Mouse (Mus musculus) MEL (cell line): ENCODE measurements around the gene Fem1a. TPM values are rescaled to one million over a fixed set of nuclear protein-coding genes. Genes with fewer than 3 reads are reported as not detected.
A peak's percentile ranks its signal among the peaks of the same experiment; 100 is the strongest.

Experiments
- DNase-seq: peaks from one replicate; pipeline ENCODE4 v3.0.0; 2011; ENCODE audit warnings: low read depth, low spot score
- H3K27ac ChIP-seq: 2 replicates; pipeline ENCODE4 v1.5.1; 2012; ENCODE audit warnings: low read depth, mild to moderate bottlenecking, control low read depth, low read length, moderate library complexity; ENCODE audit not compliant: control insufficient read depth
- H3K27me3 ChIP-seq, 2 experiments: fragments of 150-350 bp in 1 of 2; sonication (generic) in 1 of 2; 2 replicates each; pipeline ENCODE4 v1.6.1; 2012; ENCODE audit warnings: low read length in 2 of 2, mild to moderate bottlenecking in 2 of 2, improper control_type of control experiment in 1 of 2, moderate library complexity in 1 of 2; ENCODE audit not compliant: insufficient read depth in 2 of 2, control insufficient read depth in 1 of 2
- H3K36me3 ChIP-seq, 2 experiments: 2 replicates each; pipeline ENCODE4 v1.6.1; 2012 to 2014; ENCODE audit warnings: low read length in 2 of 2, improper control_type of control experiment in 1 of 2, inconsistent platforms in 1 of 2, mild to moderate bottlenecking in 1 of 2; ENCODE audit not compliant: insufficient read depth in 2 of 2, control insufficient read depth in 1 of 2
- H3K4me1 ChIP-seq, 2 experiments: fragments of 150-350 bp in 1 of 2; sonication (generic) in 1 of 2; 2 replicates each; pipeline ENCODE4 v1.6.1; 2012; ENCODE audit warnings: low read length in 2 of 2, improper control_type of control experiment in 1 of 2, mild to moderate bottlenecking in 1 of 2; ENCODE audit not compliant: insufficient read depth in 2 of 2, control insufficient read depth in 1 of 2
- H3K4me3 ChIP-seq, 2 experiments: fragments of 150-350 bp in 1 of 2; sonication (generic) in 1 of 2; 2 replicates each; pipeline ENCODE4 v1.5.1; 2012; ENCODE audit warnings: low read depth in 2 of 2, low read length in 2 of 2, mild to moderate bottlenecking in 2 of 2, moderate library complexity in 2 of 2, control low read depth in 1 of 2, improper control_type of control experiment in 1 of 2; ENCODE audit not compliant: control insufficient read depth in 1 of 2, insufficient read depth in 1 of 2
- H3K79me2 ChIP-seq: 2 replicates; pipeline ENCODE4 v1.6.1; 2012; ENCODE audit warnings: mild to moderate bottlenecking, low read length, moderate library complexity; ENCODE audit not compliant: control insufficient read depth, poor library complexity, insufficient read depth
- H3K9ac ChIP-seq: 2 replicates; pipeline ENCODE4 v1.6.1; 2012; ENCODE audit warnings: low read depth, mild to moderate bottlenecking, control low read depth, low read length, moderate library complexity; ENCODE audit not compliant: control insufficient read depth, poor library complexity, severe bottlenecking
- H3K9me3 ChIP-seq: fragments of 150-350 bp; sonication (generic); replicated peaks from 2 replicates; pipeline ENCODE4 v1.6.1; 2012; ENCODE audit warnings: mild to moderate bottlenecking, low read length, improper control_type of control experiment, moderate library complexity; ENCODE audit not compliant: insufficient read depth
- CTCF ChIP-seq, 3 experiments: IDR thresholded peaks in 2 of 3; conservative IDR thresholded peaks in 1 of 3; 2 replicates each; pipeline ENCODE4 v1.5.1; 2011 to 2012; ENCODE audit warnings: low read length in 3 of 3, low read depth in 2 of 3, mild to moderate bottlenecking in 2 of 3, improper control_type of control experiment in 1 of 3, inconsistent platforms in 1 of 3, mixed read lengths in 1 of 3, moderate library complexity in 1 of 3; ENCODE audit not compliant: control insufficient read depth in 1 of 3, insufficient read depth in 1 of 3, poor library complexity in 1 of 3, severe bottlenecking in 1 of 3
- E2F4 ChIP-seq: IDR thresholded peaks from 2 replicates; pipeline ENCODE4 v1.6.1; 2011; ENCODE audit warnings: low read depth, low read length, improper control_type of control experiment, borderline replicate concordance
- ELF1 ChIP-seq: IDR thresholded peaks from 2 replicates; pipeline ENCODE4 v1.6.1; 2014; ENCODE audit warnings: low read depth, mild to moderate bottlenecking, inconsistent platforms, low read length, improper control_type of control experiment, moderate library complexity
- EP300 ChIP-seq, 2 experiments: IDR thresholded peaks; 2 replicates each; pipeline ENCODE4 v1.6.1; 2011; ENCODE audit warnings: improper control_type of control experiment in 2 of 2, low read length in 2 of 2, low read depth in 1 of 2, mild to moderate bottlenecking in 1 of 2
- GATA1 ChIP-seq: IDR thresholded peaks from 2 replicates; pipeline ENCODE4 v1.6.1; 2011; ENCODE audit warnings: low read depth, low read length, improper control_type of control experiment
- HCFC1 ChIP-seq: IDR thresholded peaks from 2 replicates; pipeline ENCODE4 v1.6.1; 2012; ENCODE audit warnings: low read depth, mild to moderate bottlenecking, inconsistent platforms, low read length, improper control_type of control experiment, moderate library complexity
- MAZ ChIP-seq: IDR thresholded peaks from 2 replicates; pipeline ENCODE4 v1.6.1; 2012; ENCODE audit warnings: low read depth, mild to moderate bottlenecking, inconsistent platforms, low read length, improper control_type of control experiment
- MXI1 ChIP-seq: IDR thresholded peaks from 2 replicates; pipeline ENCODE4 v1.6.1; 2011; ENCODE audit warnings: mild to moderate bottlenecking, low read depth, low read length, improper control_type of control experiment
- MYB ChIP-seq: IDR thresholded peaks from 2 replicates; pipeline ENCODE4 v1.6.1; 2011; ENCODE audit warnings: mild to moderate bottlenecking, low read depth, low read length, improper control_type of control experiment
- NELFE ChIP-seq: IDR thresholded peaks from 2 replicates; pipeline ENCODE4 v1.6.1; 2011; ENCODE audit warnings: low read depth, low read length, improper control_type of control experiment
- NRF1 ChIP-seq: IDR thresholded peaks from 2 replicates; pipeline ENCODE4 v1.6.1; 2014; ENCODE audit warnings: low read depth, mild to moderate bottlenecking, inconsistent platforms, low read length, improper control_type of control experiment, moderate library complexity; ENCODE audit not compliant: poor library complexity, insufficient read depth, severe bottlenecking
- POLR2A ChIP-seq, 2 experiments: IDR thresholded peaks; 2 replicates each; pipeline ENCODE4 v1.6.1; 2011 to 2012; ENCODE audit warnings: low read length in 2 of 2, mild to moderate bottlenecking in 2 of 2, control low read depth in 1 of 2, improper control_type of control experiment in 1 of 2, low read depth in 1 of 2, moderate library complexity in 1 of 2; ENCODE audit not compliant: control insufficient read depth in 1 of 2, insufficient read depth in 1 of 2, poor library complexity in 1 of 2
- POLR2AphosphoS2 ChIP-seq: IDR thresholded peaks from 2 replicates; pipeline ENCODE4 v1.6.1; 2011; ENCODE audit warnings: low read length, improper control_type of control experiment
- POLR2AphosphoS5 ChIP-seq: IDR thresholded peaks from 2 replicates; pipeline ENCODE4 v1.6.1; 2012; ENCODE audit warnings: low read depth, borderline replicate concordance, mild to moderate bottlenecking, inconsistent platforms, low read length, moderate library complexity, mixed read lengths
- RAD21 ChIP-seq: IDR thresholded peaks from 2 replicates; pipeline ENCODE4 v1.6.1; 2011; ENCODE audit warnings: mild to moderate bottlenecking, low read depth, low read length, improper control_type of control experiment
- RCOR1 ChIP-seq: IDR thresholded peaks from 2 replicates; pipeline ENCODE4 v1.6.1; 2012; ENCODE audit warnings: low read depth, mild to moderate bottlenecking, inconsistent platforms, low read length, improper control_type of control experiment
- SIN3A ChIP-seq: IDR thresholded peaks from 2 replicates; pipeline ENCODE4 v1.6.1; 2012; ENCODE audit warnings: low read length, improper control_type of control experiment, inconsistent platforms
- SMC3 ChIP-seq: IDR thresholded peaks from 2 replicates; pipeline ENCODE4 v1.6.1; 2011; ENCODE audit warnings: low read depth, low read length, improper control_type of control experiment
- TAL1 ChIP-seq: IDR thresholded peaks from 2 replicates; pipeline ENCODE4 v1.6.1; 2012; ENCODE audit warnings: mild to moderate bottlenecking, inconsistent platforms, low read length, moderate library complexity, mixed read lengths
- UBTF ChIP-seq: IDR thresholded peaks from 2 replicates; pipeline ENCODE4 v1.6.1; 2012; ENCODE audit warnings: low read depth, mild to moderate bottlenecking, inconsistent platforms, low read length, improper control_type of control experiment, moderate library complexity, borderline replicate concordance; ENCODE audit not compliant: insufficient read depth
- USF1 ChIP-seq: IDR thresholded peaks from 2 replicates; pipeline ENCODE4 v1.6.1; 2014; ENCODE audit warnings: low read depth, mild to moderate bottlenecking, inconsistent platforms, low read length, improper control_type of control experiment, moderate library complexity
- USF2 ChIP-seq, 2 experiments: IDR thresholded peaks; 2 replicates each; pipeline ENCODE4 v1.6.1; 2011 to 2012; ENCODE audit warnings: improper control_type of control experiment in 2 of 2, low read length in 2 of 2, borderline replicate concordance in 1 of 2, inconsistent platforms in 1 of 2, low read depth in 1 of 2, mild to moderate bottlenecking in 1 of 2; ENCODE audit not compliant: insufficient read depth in 1 of 2
- ZMIZ1 ChIP-seq: IDR thresholded peaks from 2 replicates; pipeline ENCODE4 v1.6.1; 2012; ENCODE audit warnings: low read depth, mild to moderate bottlenecking, inconsistent platforms, low read length, improper control_type of control experiment, moderate library complexity
- ZNF384 ChIP-seq: IDR thresholded peaks from 2 replicates; pipeline ENCODE4 v1.6.1; 2012; ENCODE audit warnings: low read depth, mild to moderate bottlenecking, inconsistent platforms, low read length, improper control_type of control experiment
- polyA plus RNA-seq, 2 experiments: library from polyadenylated mRNA; stranded (reverse) in 1 of 2; unstranded in 1 of 2; fragments of >175 nt in 1 of 2; fragments of >200 nt in 1 of 2; gene quantifications; 2 replicates each; pipeline versions ENCODE4 v1.2.1 to v1.2.4; 2012; ENCODE audit warnings: low replicate concordance in 2 of 2, low read depth in 1 of 2; ENCODE audit not compliant: insufficient read length in 2 of 2, insufficient read depth in 1 of 2, missing spikeins in 1 of 2
- total RNA-seq: library from RNA; depleted of rRNA; stranded (reverse); fragments of 300-350 nt; gene quantifications from 2 replicates; pipeline ENCODE4 v1.2.3, GENCODE M21; 2012

Gene Fem1a
- total and polyA plus RNA-seq, 3 experiments, result 17.1 to 21.5 TPM; not detected in 1

- TF ChIP-seq GATA1, result no peak
- no peak for TF ChIP-seq MXI1
- TF ChIP-seq CTCF (IDR thresholded peaks at IDR 0.05 in 2 of 3, conservative IDR thresholded peaks at IDR 0.05 in 1 of 3; ENCODE audit: control insufficient read depth in 1 of 3, insufficient read depth in 1 of 3, low read depth in 2 of 3, low read length in 3 of 3, poor library complexity in 1 of 3, severe bottlenecking in 1 of 3), result 0 out of 6 replicates have a peak, but pooled peaks of 1 of the 3 experiments have one; percentile 0
- no peak overlapping the region for H3K27ac ChIP-seq
Observed at GRCm38 (mm10) chr17:56283316-56283715, 26.7 kb downstream of the Fem1a start.

DNA sequence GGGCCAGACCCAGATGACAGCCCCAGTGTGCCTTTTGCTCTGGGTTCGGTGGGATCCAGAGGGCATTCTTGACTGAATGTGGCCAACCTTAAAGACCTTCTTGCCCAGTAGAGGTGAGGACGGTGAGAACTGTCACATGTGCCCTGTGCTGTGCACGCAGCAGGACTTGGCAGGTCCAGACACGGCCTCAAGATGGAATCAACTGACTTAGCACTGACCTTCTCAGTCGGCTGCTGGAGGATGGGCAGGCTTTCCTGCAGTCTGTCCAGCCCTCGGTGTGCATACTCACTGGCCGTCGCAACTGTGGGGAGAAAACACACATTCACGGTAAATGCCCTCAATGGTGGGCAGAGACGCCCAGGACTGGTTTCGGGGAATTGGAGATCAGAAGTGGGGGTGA lies 29.4 kb downstream of the Fem1a start:
- H3K27me3 ChIP-seq, result no peaks in the 10 kb centered on the region
- no peak overlapping the region for H3K9ac ChIP-seq
- TF ChIP-seq POLR2AphosphoS2 (no peak), POLR2AphosphoS5 (no peak), EP300 (IDR thresholded peaks at IDR 0.05; ENCODE audit: low read depth in 1 of 2, low read length in 2 of 2) (no peak), MAZ (no peak), MYB (no peak), E2F4 (no peak), RAD21 (no peak), SIN3A (no peak), HCFC1 (no peak), ZMIZ1 (no peak), SMC3 (no peak)
- peaks cover 0 to 20% of the 10 kb centered on the region in 2 experiments; a peak in 2 of 4 replicates for H3K36me3 ChIP-seq
- peaks cover 4 to 40% of the 10 kb centered on the region in 2 experiments; a peak in 3 of 4 replicates for H3K4me1 ChIP-seq
- no peak for DNase-seq
- no peaks in the 10 kb centered on the region; the same call in 1 of the 2 replicates for H3K79me2 ChIP-seq
- H3K4me3 ChIP-seq, result no peak overlapping the region
- no peak overlapping the region for H3K27ac ChIP-seq
- no peaks in the 10 kb centered on the region for H3K9me3 ChIP-seq

More at GRCm38 (mm10) chr17:56283316-56283715, 26.7 kb downstream of the Fem1a start:
- no peaks in the 10 kb centered on the region for H3K27me3 ChIP-seq
- no peak overlapping the region for H3K4me3 ChIP-seq
- no peak overlapping the region for H3K9ac ChIP-seq
- peak; percentile 68 for DNase-seq
- no peaks in the 10 kb centered on the region for H3K79me2 ChIP-seq
- H3K36me3 ChIP-seq, result peaks cover 0 to 13% of the 10 kb centered on the region in 2 experiments; a peak in 2 of 4 replicates
- peaks cover 0 to 26% of the 10 kb centered on the region in 2 experiments; a peak in 3 of 4 replicates for H3K4me1 ChIP-seq
- no peaks in the 10 kb centered on the region for H3K9me3 ChIP-seq

GRCm38 (mm10) chr17:56287830-56288229 lies 31.2 kb downstream of the Fem1a start:
- Histone ChIP-seq H3K4me3 (0 out of 4 replicates have a peak overlapping the region, but pooled peaks of 1 of the 2 experiments have one; percentile 11), H3K9ac (peak overlapping the region; percentile 22), H3K4me1 (peaks cover 6 to 44% of the 10 kb centered on the region in 2 experiments; a peak in 3 of 4 replicates), H3K27me3 (no peaks in the 10 kb centered on the region), H3K79me2 (no peaks in the 10 kb centered on the region; the same call in 1 of the 2 replicates), H3K27ac (peak overlapping the region; percentile 75; the same call in 1 of the 2 replicates), H3K9me3 (no peaks in the 10 kb centered on the region), H3K36me3 (peaks cover 0 to 23% of the 10 kb centered on the region in 2 experiments; a peak in 2 of 4 replicates)
- peak; percentile 57 for DNase-seq
- TF ChIP-seq GATA1, result no peak
- no peak for TF ChIP-seq USF1
- TF ChIP-seq TAL1, result no peak
- no peak for TF ChIP-seq UBTF
- no peak for TF ChIP-seq RCOR1
- no peak for TF ChIP-seq POLR2A (IDR thresholded peaks at IDR 0.05; ENCODE audit: control insufficient read depth in 1 of 2, insufficient read depth in 1 of 2, low read depth in 1 of 2, low read length in 2 of 2, poor library complexity in 1 of 2)
- no peak for TF ChIP-seq ZNF384
- TF ChIP-seq NELFE, result no peak
- TF ChIP-seq ELF1, result no peak
- TF ChIP-seq NRF1, result no peak
- TF ChIP-seq USF2 (IDR thresholded peaks at IDR 0.05; ENCODE audit: borderline replicate concordance in 1 of 2, insufficient read depth in 1 of 2, low read depth in 1 of 2, low read length in 2 of 2), result no peak
- no peak for TF ChIP-seq EP300 (IDR thresholded peaks at IDR 0.05; ENCODE audit: low read depth in 1 of 2, low read length in 2 of 2)
- no peak for TF ChIP-seq CTCF (IDR thresholded peaks at IDR 0.05 in 2 of 3, conservative IDR thresholded peaks at IDR 0.05 in 1 of 3; ENCODE audit: control insufficient read depth in 1 of 3, insufficient read depth in 1 of 3, low read depth in 2 of 3, low read length in 3 of 3, poor library complexity in 1 of 3, severe bottlenecking in 1 of 3)
- TF ChIP-seq HCFC1, result no peak
- TF ChIP-seq SMC3, result no peak
